Mouse (Mus musculus): Measurements from ENCODE around the gene Gm4559.
"Not testable (repeated sequence)": the region's sequence is repeated elsewhere in the genome, so short reads cannot be mapped to it uniquely, and the experiment has no call there.

GRCm38 (mm10) chr7:142274263-142274662 lies at the start of gene Gm4559:
- TF ChIP-seq CTCF (conservative IDR thresholded peaks at IDR 0.05; ENCODE audit: low read length); POU5F1 (IDR thresholded peaks at IDR 0.05; ENCODE audit: borderline replicate concordance, low read length): not testable (repeated sequence)

Data from E14TG2a.4 (cell line).